Mouse (Mus musculus) ES-E14 (cell line): ENCODE results near the gene Abcb11.

ENCODE experiments used
- CHD2 ChIP-seq: IDR thresholded peaks from 2 replicates; pipeline ENCODE4 v1.6.1; 2014; ENCODE audit warnings: mild to moderate bottlenecking, low read depth, low read length, inconsistent platforms
- HCFC1 ChIP-seq: IDR thresholded peaks from 2 replicates; pipeline ENCODE4 v1.6.1; 2012; ENCODE audit warnings: low read length, inconsistent platforms, borderline replicate concordance; ENCODE audit not compliant: insufficient read depth
- MAFK ChIP-seq: IDR thresholded peaks from 2 replicates; pipeline ENCODE4 v1.6.1; 2014; ENCODE audit warnings: mild to moderate bottlenecking, low read depth, low read length, inconsistent platforms; ENCODE audit not compliant: insufficient read depth
- ZC3H11A ChIP-seq: IDR thresholded peaks from 2 replicates; pipeline ENCODE4 v1.6.1; 2012; ENCODE audit warnings: low read depth, mild to moderate bottlenecking, inconsistent platforms, low read length, borderline replicate concordance
- ZNF384 ChIP-seq: IDR thresholded peaks from 2 replicates; pipeline ENCODE4 v1.6.1; 2012; ENCODE audit warnings: low read depth, low read length, inconsistent platforms

GRCm38 (mm10) chr2:69247081-69247480, 95.3 kb downstream of the Abcb11 start:
- TF ChIP-seq MAFK (peak; percentile 50), ZC3H11A (no peak), HCFC1 (no peak), ZNF384 (no peak), CHD2 (no peak)
